Mouse (Mus musculus) heart, adult 2 months (tissue): ENCODE data around the gene Fam71d.

ENCODE experiments used
- CTCF ChIP-seq: fragments of 200-600 bp; IDR thresholded peaks from 2 replicates; pipeline ENCODE4 v1.8.1; 2022; ENCODE audit warnings: antibody characterized with exemption, mild to moderate bottlenecking, moderate library complexity
- EP300 ChIP-seq: fragments of 200-500 bp; IDR thresholded peaks from 2 replicates; pipeline ENCODE4 v1.6.1; 2011; ENCODE audit warnings: low read depth, low read length, control low read depth; ENCODE audit not compliant: insufficient read depth
- POLR2A ChIP-seq: fragments of 200-500 bp; IDR thresholded peaks from 2 replicates; pipeline ENCODE4 v1.6.1; 2011; ENCODE audit warnings: mild to moderate bottlenecking, low read depth, low read length, control low read depth; ENCODE audit not compliant: insufficient read depth

DNA sequence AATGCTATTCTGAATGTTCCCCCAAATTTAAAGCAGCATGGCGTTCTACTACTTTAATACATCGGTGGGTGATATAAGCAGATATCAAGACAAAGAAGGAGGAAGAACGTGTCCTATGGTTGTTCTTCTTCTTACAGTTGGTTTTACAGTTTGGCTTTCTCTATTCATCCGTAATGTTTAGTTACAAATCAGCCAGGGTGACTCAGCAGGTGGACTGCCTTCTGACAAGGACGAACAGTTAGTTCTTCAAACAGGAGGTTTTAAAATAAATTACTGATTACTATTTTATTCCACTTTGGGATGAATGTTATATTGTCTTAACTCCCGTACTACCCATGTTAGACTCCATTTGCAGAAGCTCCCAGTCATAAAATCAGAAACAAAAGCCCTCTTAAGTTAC lies 54.9 kb downstream of the Fam71d start:
- no peak for TF ChIP-seq CTCF
- no peak for TF ChIP-seq POLR2A
- no peak for TF ChIP-seq EP300
